Mouse (Mus musculus) lung, embryonic 14.5 days (tissue): ENCODE results near the gene Rnaseh2a. TPM values are rescaled to one million over a fixed set of nuclear protein-coding genes. Genes with fewer than 3 reads are reported as not detected.

Source experiments
- ATAC-seq: fragments of 200-750 bp; cut with Nextera tagmentation; 2 replicates; pipeline ENCODE4 v1.8.0; 2017; ENCODE audit warnings: mild to moderate bottlenecking, moderate TSS enrichment, moderate library complexity; ENCODE audit not compliant: insufficient read depth
- DNase-seq: peaks from one replicate; pipeline ENCODE4 v3.0.0-alpha.2; 2015
- H3K27ac ChIP-seq: fragments of 300-500 bp; sonication (generic); 2 replicates; pipeline ENCODE4 v1.5.1; 2014; ENCODE audit warnings: low read depth, mild to moderate bottlenecking, moderate library complexity
- H3K27me3 ChIP-seq: fragments of 300-500 bp; sonication (generic); 2 replicates; pipeline ENCODE4 v1.6.1; 2014; ENCODE audit warnings: low read length, control low read depth; ENCODE audit not compliant: insufficient read depth
- H3K36me3 ChIP-seq: fragments of 300-500 bp; sonication (generic); 2 replicates; pipeline ENCODE4 v1.6.1; 2014; ENCODE audit warnings: control low read depth; ENCODE audit not compliant: insufficient read depth
- H3K4me1 ChIP-seq: fragments of 300-500 bp; sonication (generic); 2 replicates; pipeline ENCODE4 v1.6.1; 2014; ENCODE audit warnings: antibody characterized with exemption, control low read depth; ENCODE audit not compliant: insufficient read depth
- H3K4me2 ChIP-seq: fragments of 300-500 bp; sonication (generic); 2 replicates; pipeline ENCODE4 v1.6.1; 2014; ENCODE audit warnings: mild to moderate bottlenecking
- H3K4me3 ChIP-seq: fragments of 300-500 bp; sonication (generic); 2 replicates; pipeline ENCODE4 v1.5.1; 2014; ENCODE audit warnings: low read depth, low read length
- H3K9ac ChIP-seq: fragments of 300-500 bp; sonication (generic); 2 replicates; pipeline ENCODE4 v1.6.1; 2014
- H3K9me3 ChIP-seq: fragments of 300-500 bp; sonication (generic); 2 replicates; pipeline ENCODE4 v1.6.1; 2016; ENCODE audit warnings: low read depth, low read length, control low read depth
- CTCF ChIP-seq: IDR thresholded peaks from 2 replicates; pipeline ENCODE4 v1.5.1; 2016; ENCODE audit warnings: antibody characterized with exemption, low read depth
- WGBS: fragments of 180-500 bp; shearing (Covaris S2); extraction: QIAGEN DNeasy Blood & Tissue Kit; methylation state at CpG from one replicate; pipeline ENCODE4 v1.1.7; 2014; 5-methylcytosine and 5-hydroxymethylcytosine counted together
- polyA plus RNA-seq: library from polyadenylated mRNA; unstranded; fragments of >200 nt; fragmentation: Nextera tagmentation; extraction: Ambion mirVana; gene quantifications from 2 replicates; pipeline ENCODE4 v1.2.1, GENCODE M21; 2014

Gene Rnaseh2a
- polyA plus RNA-seq, 1 experiment from 2014 or later = 121 TPM

DNA sequence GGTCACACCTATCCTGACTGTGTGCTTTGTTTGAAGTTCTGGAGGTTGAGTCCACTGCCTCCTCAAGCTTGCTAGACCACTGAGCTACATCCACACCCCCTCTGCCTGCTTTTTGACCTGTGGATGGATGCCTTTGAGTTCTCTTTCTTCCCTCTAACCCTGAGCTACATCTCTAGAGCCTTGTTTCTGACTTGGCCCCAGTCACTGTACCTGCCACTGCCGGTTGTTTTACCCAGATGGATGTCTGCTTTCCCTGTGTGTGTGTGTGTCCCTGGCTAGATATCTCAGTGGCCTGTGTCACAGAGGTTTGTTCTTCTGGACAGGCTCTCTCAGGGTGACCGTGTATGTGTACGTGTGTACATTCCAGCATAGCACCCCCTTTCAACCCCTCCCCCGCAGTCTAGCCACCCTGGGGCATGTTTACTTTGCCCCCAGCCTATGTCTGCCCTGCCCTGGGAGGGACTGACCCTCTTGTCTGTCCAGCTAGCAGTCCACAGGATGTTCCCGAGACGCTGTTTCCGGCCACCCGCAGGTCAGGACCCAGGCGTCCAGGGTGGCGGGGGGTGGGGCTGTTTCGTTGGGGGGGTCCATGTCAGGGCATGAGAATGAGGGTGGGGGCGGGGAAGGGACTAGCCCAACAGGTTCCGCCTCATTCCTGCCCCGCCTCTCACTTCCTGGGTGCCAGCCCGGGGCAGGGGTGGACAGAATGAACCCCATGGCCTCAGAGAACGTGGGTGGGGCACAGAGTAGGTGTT lies 14.9 kb upstream of the Rnaseh2a start:
- DNase-seq (peak; percentile 23), ATAC-seq (no peak)
- H3K27ac ChIP-seq = peak overlapping the region; percentile 67
- H3K4me2 ChIP-seq = peak overlapping the region; percentile 100
- no peaks in the 10 kb centered on the region for H3K9me3 ChIP-seq
- no peak for TF ChIP-seq CTCF
- WGBS = 3% methylated on average over 16 of the region's 16 CpGs
- H3K4me1 ChIP-seq = peaks cover 53% of the 10 kb centered on the region
- H3K36me3 ChIP-seq = no peaks in the 10 kb centered on the region
- H3K9ac ChIP-seq = peak overlapping the region; percentile 58
- peak overlapping the region; percentile 52 for H3K4me3 ChIP-seq
- H3K27me3 ChIP-seq = no peaks in the 10 kb centered on the region

DNA sequence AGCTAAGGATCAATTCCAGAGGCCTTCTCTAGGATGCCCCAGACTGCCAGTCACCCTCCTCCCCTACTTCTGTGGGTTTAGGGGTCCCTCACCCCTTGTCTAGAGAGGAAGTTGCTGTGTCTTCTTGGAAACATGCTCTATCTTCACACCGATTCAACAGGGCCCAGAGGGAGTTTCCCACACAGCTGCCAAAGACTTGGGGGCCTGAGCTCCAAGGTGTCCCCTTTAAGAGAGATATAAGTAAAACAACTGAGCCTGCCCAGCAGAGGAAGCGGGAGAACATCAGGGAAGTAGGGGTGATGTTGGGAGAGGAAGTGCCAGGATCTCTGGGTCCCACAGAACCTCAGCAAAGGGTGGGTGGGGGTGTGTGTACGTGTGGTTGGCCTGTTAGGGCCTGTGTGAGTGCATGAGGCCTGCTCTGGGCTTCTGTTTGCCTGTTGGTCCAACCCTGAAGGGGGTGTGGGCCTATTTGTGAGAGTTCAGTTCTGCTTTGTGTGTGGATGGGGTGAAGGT lies 13.0 kb upstream of the Rnaseh2a start:
- ATAC-seq (no peak), DNase-seq (no peak)
- no peak for TF ChIP-seq CTCF
- H3K9me3 ChIP-seq = no peaks in the 10 kb centered on the region
- H3K27ac ChIP-seq = peak overlapping the region; percentile 24; the same call in 1 of the 2 replicates
- H3K36me3 ChIP-seq = no peaks in the 10 kb centered on the region
- H3K9ac ChIP-seq = 0 out of 2 replicates have a peak overlapping the region, but pooled peaks have one; percentile 3
- H3K4me2 ChIP-seq = peak overlapping the region; percentile 3
- H3K4me1 ChIP-seq = peaks cover 56% of the 10 kb centered on the region
- 57% methylated on average over 3 of the region's 3 CpGs for WGBS
- H3K4me3 ChIP-seq = no peak overlapping the region
- H3K27me3 ChIP-seq = no peaks in the 10 kb centered on the region; the same call in 1 of the 2 replicates

DNA sequence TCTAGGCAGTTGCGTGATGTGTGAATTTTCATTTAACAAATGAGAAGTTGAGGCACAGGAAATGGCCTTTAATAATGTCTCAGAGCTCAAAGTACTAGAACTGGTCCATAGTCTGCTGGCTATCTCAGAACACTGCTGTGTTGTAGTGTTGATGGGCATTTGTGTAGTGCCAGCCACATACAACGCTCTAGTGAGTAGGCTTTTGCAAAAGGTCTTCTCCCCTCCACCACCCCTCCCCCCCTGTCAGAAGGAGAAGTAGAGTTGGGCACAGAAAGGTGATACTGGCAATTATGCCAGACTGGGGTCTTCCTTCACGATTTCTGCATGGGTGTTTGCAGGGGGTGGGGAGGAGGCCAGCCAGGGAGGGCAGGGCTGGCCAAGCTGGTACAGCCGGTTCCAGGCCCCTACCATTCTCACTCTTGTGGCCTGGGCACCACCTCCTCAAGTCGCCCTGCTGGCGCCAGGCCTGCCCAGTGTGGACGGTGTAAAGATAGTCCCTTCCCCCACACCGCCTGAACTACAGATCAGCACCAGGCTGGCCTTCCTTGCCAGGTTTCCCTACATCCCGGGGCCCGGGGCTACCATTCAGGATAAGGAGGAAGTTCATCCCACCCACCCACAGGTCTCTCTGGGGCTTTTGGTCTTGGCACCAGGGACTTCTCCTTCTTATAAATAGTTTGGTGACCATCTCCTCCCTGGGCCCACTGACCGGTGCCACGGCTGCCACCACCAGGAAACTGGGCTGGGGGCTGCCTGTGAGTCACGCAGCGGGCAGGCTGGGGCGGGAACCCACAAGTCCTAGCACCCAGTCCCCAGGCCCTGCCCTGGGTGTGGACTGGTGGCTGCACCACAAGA lies 12.3 kb upstream of the Rnaseh2a start:
- Histone ChIP-seq H3K36me3 (no peaks in the 10 kb centered on the region), H3K9ac (0 out of 2 replicates have a peak overlapping the region, but pooled peaks have one; percentile 3), H3K27me3 (peaks cover 4% of the 10 kb centered on the region), H3K4me1 (peaks cover 56% of the 10 kb centered on the region), H3K9me3 (no peaks in the 10 kb centered on the region), H3K4me3 (no peak overlapping the region), H3K4me2 (peak overlapping the region; percentile 3), H3K27ac (peak overlapping the region; percentile 80)
- DNase-seq (no peak), ATAC-seq (no peak)
- WGBS = 73% methylated on average over 15 of the region's 15 CpGs
- no peak for TF ChIP-seq CTCF

DNA sequence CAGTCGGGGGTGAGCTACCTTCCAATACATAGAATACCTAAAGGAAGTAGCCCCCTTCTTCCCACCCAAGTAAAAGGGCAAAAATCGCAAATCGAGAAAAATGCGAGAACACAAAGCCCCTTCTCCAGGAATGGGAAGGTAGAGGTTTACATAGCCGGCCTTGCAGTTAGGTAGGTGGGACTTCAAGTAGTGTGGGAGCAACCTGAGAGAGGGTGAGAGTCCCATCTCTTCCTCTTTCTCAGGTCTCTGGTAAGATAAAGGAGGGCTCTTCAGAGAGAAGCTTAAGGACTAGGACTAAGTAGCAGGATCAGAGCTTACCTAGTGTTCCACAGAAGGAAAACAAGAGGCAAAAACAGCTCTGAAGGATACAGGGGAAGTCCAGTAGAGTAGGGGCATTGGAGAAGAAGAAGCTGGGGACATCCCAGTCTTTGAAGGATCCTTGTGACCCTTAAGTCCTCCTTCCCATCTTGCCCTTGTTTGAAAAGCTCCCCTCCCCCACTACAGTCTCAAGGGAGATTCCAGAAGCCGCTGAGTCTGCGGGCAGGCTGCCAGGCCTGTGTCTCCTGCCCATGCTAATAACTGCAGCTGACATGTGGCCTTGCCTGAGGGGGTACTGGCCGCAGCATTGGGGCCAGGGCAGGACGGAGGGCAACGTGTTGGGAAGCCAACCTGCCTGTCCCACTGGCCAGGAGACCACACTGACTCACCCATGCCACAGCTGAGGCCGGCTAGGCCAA lies 11.2 kb upstream of the Rnaseh2a start:
- DNase-seq (peak; percentile 93), ATAC-seq (no peak)
- peak overlapping the region; percentile 47; the same call in 1 of the 2 replicates for H3K9ac ChIP-seq

DNA sequence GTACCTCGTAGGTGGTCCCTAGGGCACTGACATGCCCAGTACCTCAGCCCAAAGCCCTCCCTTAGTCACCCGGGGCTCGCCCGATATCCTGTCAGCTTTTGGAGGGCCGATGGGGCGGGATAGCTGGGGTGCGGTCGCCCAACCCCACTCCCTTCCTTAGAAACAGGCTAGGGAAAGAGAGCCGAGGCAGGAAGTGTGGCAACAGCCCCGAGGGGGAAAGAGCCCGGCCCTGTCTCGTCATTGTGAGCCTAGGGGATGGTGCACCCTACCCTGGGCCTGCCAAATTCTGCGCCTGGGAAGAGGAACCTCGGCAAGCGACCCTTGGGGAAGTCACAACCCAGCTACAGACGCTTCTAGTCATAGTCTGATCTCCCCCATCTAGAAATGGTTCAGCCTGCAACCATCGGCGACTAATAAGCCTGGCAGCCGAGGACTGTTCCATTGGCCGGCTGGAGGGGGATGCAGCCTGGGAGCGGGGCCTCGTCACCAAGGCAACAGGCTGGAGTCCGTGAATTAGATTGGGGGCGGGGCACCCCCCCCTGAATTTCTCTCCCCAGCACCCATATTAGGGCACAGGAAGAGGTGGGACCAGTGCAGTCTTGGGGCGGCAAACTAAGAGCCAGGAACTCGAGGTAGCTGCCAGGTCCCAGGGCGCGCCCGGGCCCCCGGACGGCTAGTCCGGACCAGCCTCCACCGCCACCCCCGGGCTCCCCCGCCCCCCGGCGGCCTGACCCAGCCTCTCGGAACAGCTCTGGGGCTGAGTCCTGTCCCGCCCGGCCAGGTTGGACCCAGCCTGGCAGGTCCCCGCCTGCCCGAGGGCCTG lies 10.2 kb upstream of the Rnaseh2a start:
- Histone ChIP-seq H3K4me1 (peaks cover 52% of the 10 kb centered on the region), H3K4me2 (peak overlapping the region; percentile 99), H3K9me3 (no peaks in the 10 kb centered on the region), H3K27ac (peak overlapping the region; percentile 80), H3K36me3 (peaks cover 3% of the 10 kb centered on the region), H3K27me3 (peaks cover 5% of the 10 kb centered on the region), H3K9ac (peak overlapping the region; percentile 47), H3K4me3 (peak overlapping the region; percentile 37)
- ATAC-seq (peak; percentile 32), DNase-seq (peak; percentile 95)
- 2% methylated on average over 38 of the region's 42 CpGs for WGBS
- no peak for TF ChIP-seq CTCF

More for the DNA sequence above, 11.2 kb upstream of the Rnaseh2a start:
- Histone ChIP-seq H3K4me2 (peak overlapping the region; percentile 99), H3K9me3 (no peaks in the 10 kb centered on the region), H3K27ac (peak overlapping the region; percentile 80), H3K36me3 (no peaks in the 10 kb centered on the region), H3K4me3 (no peak overlapping the region; the same call in 1 of the 2 replicates), H3K27me3 (peaks cover 5% of the 10 kb centered on the region), H3K4me1 (peaks cover 56% of the 10 kb centered on the region)
- WGBS = 25% methylated on average over 11 of the region's 11 CpGs
- no peak for TF ChIP-seq CTCF
